Mouse (Mus musculus) stomach, embryonic 16.5 days (tissue): Measurements from ENCODE around the gene Pip5k1a. TPM values are rescaled to one million over a fixed set of nuclear protein-coding genes. Genes with fewer than 3 reads are reported as not detected.
"Not testable (repeated sequence)": the region's sequence is repeated elsewhere in the genome, so short reads cannot be mapped to it uniquely, and the experiment has no call there.

Source experiments
- ATAC-seq: fragments of 200-750 bp; cut with Nextera tagmentation; 2 replicates; pipeline ENCODE4 v1.8.0; 2017; ENCODE audit warnings: moderate number of reproducible peaks, moderate TSS enrichment; ENCODE audit not compliant: insufficient read depth, low FRiP score
- H3K27ac ChIP-seq: fragments of 300-500 bp; sonication (generic); 2 replicates; pipeline ENCODE4 v1.5.1; 2014; ENCODE audit warnings: low read length
- H3K27me3 ChIP-seq: fragments of 300-500 bp; sonication (generic); 2 replicates; pipeline ENCODE4 v1.6.1; 2014; ENCODE audit warnings: low read length, control low read depth, mixed read lengths; ENCODE audit not compliant: control insufficient read depth, insufficient read depth
- H3K36me3 ChIP-seq: fragments of 300-500 bp; sonication (generic); 2 replicates; pipeline ENCODE4 v1.6.1; 2014; ENCODE audit warnings: low read length; ENCODE audit not compliant: control insufficient read depth, insufficient read depth
- H3K4me1 ChIP-seq: fragments of 300-500 bp; sonication (generic); 2 replicates; pipeline ENCODE4 v1.6.1; 2014; ENCODE audit warnings: low read length, control low read depth, mixed read lengths; ENCODE audit not compliant: control insufficient read depth, insufficient read depth
- H3K4me2 ChIP-seq: fragments of 300-500 bp; sonication (generic); 2 replicates; pipeline ENCODE4 v1.6.1; 2014; ENCODE audit warnings: low read depth, low read length, mixed read lengths
- H3K4me3 ChIP-seq: fragments of 300-500 bp; sonication (generic); replicated peaks from 2 replicates; pipeline ENCODE4 v1.5.1; 2014; ENCODE audit warnings: mild to moderate bottlenecking, low read length
- H3K9ac ChIP-seq: fragments of 300-500 bp; sonication (generic); 2 replicates; pipeline ENCODE4 v1.6.1; 2014; ENCODE audit warnings: low read length
- H3K9me3 ChIP-seq: fragments of 300-500 bp; sonication (generic); replicated peaks from 2 replicates; pipeline ENCODE4 v1.6.1; 2016; ENCODE audit warnings: low read length, control low read depth; ENCODE audit not compliant: control insufficient read depth
- WGBS: fragments of 180-500 bp; shearing (Covaris S2); extraction: QIAGEN DNeasy Blood & Tissue Kit; methylation state at CpG from one replicate; pipeline ENCODE4 v1.1.7; 2014; 5-methylcytosine and 5-hydroxymethylcytosine counted together
- polyA plus RNA-seq: library from polyadenylated mRNA; unstranded; fragments of >200 nt; fragmentation: Nextera tagmentation; extraction: Ambion mirVana; gene quantifications from 2 replicates; pipeline ENCODE4 v1.2.1, GENCODE M21; 2015

Gene Pip5k1a
- polyA plus RNA-seq, 1 experiment from 2014 or later: 19.0 TPM

GRCm38 (mm10) chr3:95042166-95042837, 64.4 kb downstream of the Pip5k1a start, which contains the start of gene Psmd4:
TSS of gene Psmd4 (minus strand) at chr3:95042614.
- peaks cover 6% of the 10 kb centered on the region; the same call in 1 of the 2 replicates for H3K4me1 ChIP-seq
- peak within 1 kb of the TSS; percentile 94 for H3K4me3 ChIP-seq
- no peaks in the 10 kb centered on the region for H3K27me3 ChIP-seq
- peak within 1 kb of the TSS; percentile 93 for H3K9ac ChIP-seq
- peak within 1 kb of the TSS; percentile 47 for H3K27ac ChIP-seq
- no peaks in the 10 kb centered on the region for H3K36me3 ChIP-seq
- WGBS: under 1% methylated on average over 36 of the region's 36 CpGs
- no peaks in the 10 kb centered on the region for H3K9me3 ChIP-seq
- peak within 1 kb of the TSS; percentile 71 for H3K4me2 ChIP-seq
- ATAC-seq: peak; percentile 99

- H3K9ac ChIP-seq: peak overlapping the region; percentile 93
- peaks cover 6% of the 10 kb centered on the region; the same call in 1 of the 2 replicates for H3K4me1 ChIP-seq
- H3K4me3 ChIP-seq: peak overlapping the region; percentile 94
- peak overlapping the region; percentile 71 for H3K4me2 ChIP-seq
- H3K36me3 ChIP-seq: peaks cover under 1% of the 10 kb centered on the region; the same call in 1 of the 2 replicates
- H3K27me3 ChIP-seq: no peaks in the 10 kb centered on the region
- no peak overlapping the region for H3K27ac ChIP-seq
- WGBS: 16% methylated on average over 3 of the region's 3 CpGs
- H3K9me3 ChIP-seq: no peaks in the 10 kb centered on the region
- no peak for ATAC-seq
Observed at GRCm38 (mm10) chr3:95041625-95042024, 65.1 kb downstream of the Pip5k1a start.

GRCm38 (mm10) chr3:95029953-95030352, 76.8 kb downstream of the Pip5k1a start:
- Histone ChIP-seq H3K27ac (no peak overlapping the region), H3K9ac (no peak overlapping the region), H3K4me2 (no peak overlapping the region), H3K9me3 (no peaks in the 10 kb centered on the region), H3K27me3 (no peaks in the 10 kb centered on the region), H3K36me3 (peaks cover 5% of the 10 kb centered on the region; the same call in 1 of the 2 replicates), H3K4me3 (no peak overlapping the region), H3K4me1 (peaks cover 12% of the 10 kb centered on the region)
- WGBS: 63% methylated on average over 3 of the region's 3 CpGs
- ATAC-seq: no peak

- Histone ChIP-seq H3K4me1 (peaks cover 17% of the 10 kb centered on the region), H3K27ac (peak overlapping the region; percentile 35)
- ATAC-seq, H3K9ac ChIP-seq, H3K36me3 ChIP-seq, H3K9me3 ChIP-seq, H3K4me3 ChIP-seq, H3K27me3 ChIP-seq, H3K4me2 ChIP-seq: not testable (repeated sequence)
- WGBS: 69% methylated on average over 3 of the region's 3 CpGs
Observed at GRCm38 (mm10) chr3:95029291-95029827, 77.4 kb downstream of the Pip5k1a start.

GRCm38 (mm10) chr3:95028603-95029002, 78.1 kb downstream of the Pip5k1a start:
- 58% methylated on average over 3 of the region's 3 CpGs for WGBS
- peaks cover 20% of the 10 kb centered on the region for H3K4me1 ChIP-seq

GRCm38 (mm10) chr3:95027701-95028100, 79.0 kb downstream of the Pip5k1a start:
- Histone ChIP-seq H3K36me3 (0 out of 2 replicates have a peak, but pooled peaks cover 5% of the 10 kb centered on the region), H3K4me2 (no peak overlapping the region), H3K27ac (peak overlapping the region; percentile 46; the same call in 1 of the 2 replicates), H3K27me3 (no peaks in the 10 kb centered on the region), H3K4me3 (no peak overlapping the region), H3K9ac (no peak overlapping the region), H3K9me3 (no peaks in the 10 kb centered on the region), H3K4me1 (peaks cover 20% of the 10 kb centered on the region)
- 33% methylated on average over 5 of the region's 5 CpGs for whole genome bisulfite sequencing
- ATAC-seq: no peak

More at GRCm38 (mm10) chr3:95028603-95029002, 78.1 kb downstream of the Pip5k1a start:
- Histone ChIP-seq H3K4me2 (no peak overlapping the region), H3K4me3 (no peak overlapping the region), H3K27me3 (no peaks in the 10 kb centered on the region), H3K9ac (no peak overlapping the region), H3K36me3 (0 out of 2 replicates have a peak, but pooled peaks cover 5% of the 10 kb centered on the region), H3K27ac (peak overlapping the region; percentile 35), H3K9me3 (no peaks in the 10 kb centered on the region)
- ATAC-seq: peak; percentile 67

- WGBS: 66% methylated on average over 5 of the region's 5 CpGs
Observed at GRCm38 (mm10) chr3:95027057-95027645, 79.6 kb downstream of the Pip5k1a start.

GRCm38 (mm10) chr3:95025202-95025601, 81.5 kb downstream of the Pip5k1a start:
- Histone ChIP-seq H3K4me3 (no peak overlapping the region), H3K4me1 (peaks cover 20% of the 10 kb centered on the region), H3K9ac (no peak overlapping the region), H3K9me3 (no peaks in the 10 kb centered on the region), H3K4me2 (peak overlapping the region; percentile 29; the same call in 1 of the 2 replicates), H3K27me3 (no peaks in the 10 kb centered on the region), H3K36me3 (no peaks in the 10 kb centered on the region), H3K27ac (no peak overlapping the region)
- 29% methylated on average over 5 of the region's 5 CpGs for WGBS
- no peak for ATAC-seq

More at GRCm38 (mm10) chr3:95027057-95027645, 79.6 kb downstream of the Pip5k1a start:
- H3K27me3 ChIP-seq: no peaks in the 10 kb centered on the region
- no peak overlapping the region for H3K9ac ChIP-seq
- H3K4me1 ChIP-seq: peaks cover 20% of the 10 kb centered on the region
- no peak overlapping the region; the same call in 1 of the 2 replicates for H3K27ac ChIP-seq
- H3K4me2 ChIP-seq: no peak overlapping the region
- H3K36me3 ChIP-seq: 0 out of 2 replicates have a peak, but pooled peaks cover 5% of the 10 kb centered on the region
- no peaks in the 10 kb centered on the region for H3K9me3 ChIP-seq
- no peak for ATAC-seq
- H3K4me3 ChIP-seq: no peak overlapping the region

- WGBS: 23% methylated on average over 11 of the region's 11 CpGs
- Histone ChIP-seq H3K36me3 (no peaks in the 10 kb centered on the region), H3K9ac (peak overlapping the region; percentile 42), H3K4me1 (peaks cover 20% of the 10 kb centered on the region), H3K4me2 (peak overlapping the region; percentile 29; the same call in 1 of the 2 replicates), H3K27ac (no peak overlapping the region), H3K9me3 (no peaks in the 10 kb centered on the region), H3K4me3 (no peak overlapping the region), H3K27me3 (no peaks in the 10 kb centered on the region)
- no peak for ATAC-seq
Observed at GRCm38 (mm10) chr3:95024551-95024950, 82.2 kb downstream of the Pip5k1a start.
